Mouse (Mus musculus) bone marrow macrophage, adult 2 months (primary cell): ENCODE results near the gene Upk2.

ENCODE experiments used
- CTCF ChIP-seq: IDR thresholded peaks from 2 replicates; pipeline ENCODE4 v1.5.1; 2012; ENCODE audit warnings: low read depth, mild to moderate bottlenecking, low read length, moderate library complexity
- POLR2A ChIP-seq: IDR thresholded peaks from 2 replicates; pipeline ENCODE4 v1.6.1; 2012; ENCODE audit warnings: mild to moderate bottlenecking, low read depth, low read length, borderline replicate concordance

DNA sequence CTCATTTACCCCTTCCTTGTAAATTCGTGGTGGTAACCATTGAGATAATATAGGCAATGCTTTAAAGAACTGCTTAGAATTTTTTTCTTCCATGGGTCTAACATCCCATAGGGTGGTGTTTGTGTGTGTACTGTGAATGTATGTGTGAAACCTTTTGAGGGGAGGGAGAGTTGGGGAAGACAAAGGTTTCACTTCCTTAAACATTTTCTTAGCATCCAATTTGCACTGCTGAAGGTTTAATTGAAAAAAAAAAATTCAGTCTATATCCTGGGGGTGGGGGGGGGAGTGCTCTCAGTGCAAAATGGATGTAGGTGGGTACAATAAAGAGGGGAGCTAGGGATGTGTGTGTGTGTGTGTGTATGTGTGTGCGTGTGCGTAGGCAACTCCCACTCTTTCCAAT is 27.3 kb upstream of the Upk2 start:
- TF ChIP-seq CTCF, result no peak
- no peak for TF ChIP-seq POLR2A
